Comparison of ENCODE assay signal across 9 mouse cellular contexts in genomic region chr2:118245914-118246313, GRCm38 (mm10). TPM values are rescaled to one million over a fixed set of nuclear protein-coding genes. Genes with fewer than 3 reads are reported as not detected.
DNase-seq lines count a peak whose midpoint lies in the region; ATAC-seq lines count a peak whose summit lies in the region.
"Had no signal": no experiment of that assay in that cellular context is flagged by ENCODE, and none has a peak within 500 bp of the region (broad histone marks: within the 10 kb centered on the region; RNA-seq: fewer than 3 reads in every experiment).

No protein-coding gene starts in this region.

- intact Hi-C loops in left cerebral cortex, postnatal 25 days (cut with DNase I): loop anchor here (1.0 to 5.0 kb wide), 2 partner anchors 134 to 705 kb away; partner anchors contain the start of gene Thbs1

- H3K27ac ChIP-seq in intestine, embryonic 14.5 days (ENCODE audit: low read depth): no peak overlapping the region
- no peak overlapping the region for H3K27ac ChIP-seq in midbrain, embryonic 13.5 days

- H3K36me3 ChIP-seq in intestine, embryonic 14.5 days (ENCODE audit: control insufficient read depth, insufficient read depth, low read length): no peaks in the 10 kb centered on the region
- no peaks in the 10 kb centered on the region for H3K36me3 ChIP-seq in midbrain, embryonic 13.5 days

- H3K27me3 ChIP-seq in intestine, embryonic 14.5 days (replicated peaks; ENCODE audit: control insufficient read depth, insufficient read depth, low read length): no peaks in the 10 kb centered on the region
- no peaks in the 10 kb centered on the region for H3K27me3 ChIP-seq in midbrain, embryonic 13.5 days

- 0 out of 2 replicates have a peak, but pooled peaks cover 4% of the 10 kb centered on the region for H3K4me1 ChIP-seq in intestine, embryonic 14.5 days (replicated peaks; ENCODE audit: control insufficient read depth, insufficient read depth, low read length)
- H3K4me1 ChIP-seq in midbrain, embryonic 13.5 days (replicated peaks): no peaks in the 10 kb centered on the region

- no peak overlapping the region for H3K9ac ChIP-seq in intestine, embryonic 14.5 days (ENCODE audit: low read length)
- no peak overlapping the region for H3K9ac ChIP-seq in midbrain, embryonic 13.5 days (replicated peaks)

- H3K4me3 ChIP-seq in intestine, embryonic 14.5 days (ENCODE audit: low read depth, low read length): no peak overlapping the region
- no peak overlapping the region for H3K4me3 ChIP-seq in midbrain, embryonic 13.5 days (replicated peaks)
- H3K4me3 ChIP-seq: myocyte had no signal

- ATAC-seq in CD4-positive, CD25-positive, alpha-beta regulatory T cell, adult 4 months: no peak
- peak; percentile 66; the same call in 1 of the 2 replicates for ATAC-seq in intestine, embryonic 14.5 days (replicated peaks; ENCODE audit: low FRiP score, low TSS enrichment, low read depth)
- ATAC-seq in midbrain, embryonic 13.5 days: peak; percentile 81

- no peak overlapping the region for H3K4me2 ChIP-seq in intestine, embryonic 14.5 days (ENCODE audit: low read length)
- H3K4me2 ChIP-seq in midbrain, embryonic 13.5 days (replicated peaks): no peak overlapping the region

- 9% methylated on average over 10 of the region's 10 CpGs for whole genome bisulfite sequencing in intestine, embryonic 14.5 days
- 17% methylated on average over 10 of the region's 10 CpGs for WGBS in midbrain, embryonic 13.5 days

- H3K9me3 ChIP-seq in intestine, embryonic 14.5 days (ENCODE audit: control insufficient read depth, low read length): no peaks in the 10 kb centered on the region
- H3K9me3 ChIP-seq in midbrain, embryonic 13.5 days: no peaks in the 10 kb centered on the region

- DNase-seq in CD4-positive, CD25-positive, alpha-beta regulatory T cell, adult 2 months (ENCODE audit: low read depth, low spot score): peak; percentile 84
- DNase-seq in cerebellum, postnatal 10 days: peak; percentile 90 to 92
- peak; percentile 17 to 65 for DNase-seq in frontal cortex, postnatal 14 days (ENCODE audit: low spot score in 2 of 2)
- DNase-seq in intestine, embryonic 14.5 days (ENCODE audit: low spot score): peak; percentile 86
- DNase-seq in left cerebral cortex, postnatal 25 days (ENCODE audit: low spot score in 2 of 2): peak; percentile 69 to 73
- DNase-seq in spleen, adult 12 weeks (ENCODE audit: low spot score): peak; percentile 35

RNA-seq across cellular contexts. Expression of gene Fsip1, which starts 10.9 kb away (rescaled TPM):
- not detected for polyA plus RNA-seq in CD4-positive, CD25-positive, alpha-beta regulatory T cell, adult 4 months (2017; shearing (Covaris generic))
- 0.36 and 0.49 TPM in 2 replicates for polyA plus RNA-seq in intestine, embryonic 14.5 days (2014; fragmentation: Nextera tagmentation; extraction: Ambion mirVana)
- under 1 TPM; 0.39 to 0.50 TPM for total RNA-seq in left cerebral cortex, postnatal 25 days (2021)
- polyA plus RNA-seq in midbrain, embryonic 13.5 days (2015; fragmentation: Nextera tagmentation; extraction: Ambion mirVana): 1.6 and 2.2 TPM in 2 replicates

Comparison
In these comparisons a context has a peak if more than half of its experiments do, and no peak if none do; other contexts are left out.
1. DNase-seq: peak in every context shown above with its lines; median percentile 91 in cerebellum, postnatal 10 days; 86 in intestine, embryonic 14.5 days; 84 in CD4-positive, CD25-positive, alpha-beta regulatory T cell, adult 2 months; 71 in left cerebral cortex, postnatal 25 days; 41 in frontal cortex, postnatal 14 days; 35 in spleen, adult 12 weeks.